Mouse (Mus musculus) liver, embryonic 11.5 days (tissue): ENCODE measurements around the gene Casd1. TPM values are rescaled to one million over a fixed set of nuclear protein-coding genes. Genes with fewer than 3 reads are reported as not detected.

ENCODE experiments used
- ATAC-seq: fragments of 200-750 bp; cut with Nextera tagmentation; replicated peaks from 2 replicates; pipeline ENCODE4 v1.8.0; 2017; ENCODE audit warnings: moderate number of reproducible peaks, mild to moderate bottlenecking, moderate TSS enrichment, moderate library complexity; ENCODE audit not compliant: low FRiP score
- DNase-seq: peaks from one replicate; pipeline ENCODE4 v3.0.0-alpha.2; 2017; ENCODE audit warnings: low spot score
- H3K27ac ChIP-seq: fragments of 300-500 bp; sonication (generic); 2 replicates; pipeline ENCODE4 v1.5.1; 2014; ENCODE audit warnings: mild to moderate bottlenecking, low read depth, low read length, control low read depth
- H3K27me3 ChIP-seq: fragments of 300-500 bp; sonication (generic); replicated peaks from 2 replicates; pipeline ENCODE4 v1.6.1; 2014; ENCODE audit warnings: low read length, mixed read lengths; ENCODE audit not compliant: control insufficient read depth, insufficient read depth
- H3K36me3 ChIP-seq: fragments of 300-500 bp; sonication (generic); 2 replicates; pipeline ENCODE4 v1.6.1; 2014; ENCODE audit warnings: mild to moderate bottlenecking, low read length, moderate library complexity, mixed read lengths; ENCODE audit not compliant: control insufficient read depth, insufficient read depth
- H3K4me1 ChIP-seq: fragments of 300-500 bp; sonication (generic); replicated peaks from 2 replicates; pipeline ENCODE4 v1.6.1; 2014; ENCODE audit warnings: low read length, mixed read lengths; ENCODE audit not compliant: control insufficient read depth, insufficient read depth
- H3K4me2 ChIP-seq: fragments of 300-500 bp; sonication (generic); 2 replicates; pipeline ENCODE4 v1.6.1; 2014; ENCODE audit warnings: mild to moderate bottlenecking, control low read depth, moderate library complexity
- H3K4me3 ChIP-seq: fragments of 300-500 bp; sonication (generic); 2 replicates; pipeline ENCODE4 v1.5.1; 2014; ENCODE audit warnings: low read depth, low read length, control low read depth
- H3K9ac ChIP-seq: fragments of 300-500 bp; sonication (generic); 2 replicates; pipeline ENCODE4 v1.6.1; 2014; ENCODE audit warnings: low read depth, low read length, control low read depth
- H3K9me3 ChIP-seq: fragments of 300-500 bp; sonication (generic); 2 replicates; pipeline ENCODE4 v1.6.1; 2016; ENCODE audit warnings: low read length, inconsistent platforms, mixed read lengths; ENCODE audit not compliant: control insufficient read depth
- WGBS: fragments of 180-500 bp; shearing (Covaris S2); extraction: QIAGEN DNeasy Blood & Tissue Kit; methylation state at CpG from one replicate; pipeline ENCODE4 v1.1.7; 2014; 5-methylcytosine and 5-hydroxymethylcytosine counted together
- polyA plus RNA-seq: library from polyadenylated mRNA; unstranded; fragments of >200 nt; fragmentation: Nextera tagmentation; extraction: Ambion mirVana; gene quantifications from 2 replicates; pipeline ENCODE4 v1.2.1, GENCODE M21; 2014

The Casd1 gene
- polyA plus RNA-seq, result 29.4 and 29.8 TPM in 2 replicates

DNA sequence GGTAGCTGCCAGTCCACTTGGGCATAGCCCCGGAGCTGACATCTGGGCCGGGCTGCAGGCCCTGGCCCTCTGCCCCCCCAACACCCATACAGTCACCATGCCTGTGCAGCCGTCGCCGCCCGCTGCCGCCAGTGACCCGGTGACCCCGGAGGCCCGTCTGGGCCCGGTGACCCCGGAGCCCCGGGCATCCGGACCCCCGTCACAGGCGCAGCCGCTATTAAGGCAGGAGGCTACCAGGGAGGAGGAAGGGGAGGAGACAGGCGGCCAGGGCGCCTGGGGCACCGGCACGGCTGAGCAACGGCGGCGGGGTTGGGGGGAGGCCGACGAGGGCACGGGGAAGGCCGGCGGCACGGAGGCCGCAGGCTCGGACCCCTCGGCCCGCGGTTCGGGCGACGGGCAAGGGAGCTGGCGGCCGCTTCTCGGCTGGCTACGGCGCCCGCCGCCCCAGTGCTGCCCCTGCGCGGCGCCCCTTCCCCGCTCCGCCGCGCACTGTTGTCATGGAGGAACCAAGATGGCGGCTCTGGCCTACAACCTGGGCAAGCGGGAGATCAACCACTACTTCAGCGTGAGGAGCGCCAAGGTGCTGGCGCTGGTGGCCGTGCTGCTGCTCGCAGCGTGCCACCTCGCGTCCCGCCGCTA is at the start of gene Casd1:
Gene Casd1 (plus strand): TSS at position 182 of the 639 bp plus-strand sequence.
- peak within 1 kb of the TSS; percentile 96 for H3K27ac ChIP-seq
- peak within 1 kb of the TSS; percentile 97 for H3K9ac ChIP-seq
- ATAC-seq (peak; percentile 83), DNase-seq (peak; percentile 80)
- H3K36me3 ChIP-seq, result no peaks in the 10 kb centered on the region; the same call in 1 of the 2 replicates
- H3K4me3 ChIP-seq, result peak within 1 kb of the TSS; percentile 84
- WGBS, result under 1% methylated on average over 56 of the region's 64 CpGs
- peak within 1 kb of the TSS; percentile 68 for H3K4me2 ChIP-seq
- no peaks in the 10 kb centered on the region for H3K27me3 ChIP-seq
- H3K4me1 ChIP-seq, result peaks cover 11% of the 10 kb centered on the region
- no peaks in the 10 kb centered on the region for H3K9me3 ChIP-seq

DNA sequence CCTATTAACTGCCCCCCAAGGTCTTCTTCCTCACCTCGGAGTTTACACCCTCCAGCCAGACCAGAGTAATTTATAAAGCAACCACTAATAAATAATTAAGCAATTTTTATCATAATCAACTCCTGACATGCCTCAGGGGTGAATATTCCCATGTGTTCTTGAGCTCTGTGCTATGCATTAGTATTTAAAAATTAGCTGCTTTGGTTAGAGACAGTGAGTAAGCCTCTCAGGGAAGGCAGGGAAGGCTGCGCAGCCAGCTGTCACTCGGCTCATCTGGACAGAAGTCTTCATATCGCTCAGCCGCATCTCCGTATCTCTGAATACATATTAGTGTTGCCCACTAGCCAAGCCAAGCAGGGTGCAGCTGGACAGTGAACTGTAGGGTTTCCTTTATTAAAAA is 45.3 kb upstream of the Casd1 start:
- Histone ChIP-seq H3K36me3 (no peaks in the 10 kb centered on the region), H3K4me1 (no peaks in the 10 kb centered on the region), H3K9ac (no peak overlapping the region), H3K4me3 (no peak overlapping the region), H3K4me2 (no peak overlapping the region), H3K9me3 (no peaks in the 10 kb centered on the region), H3K27me3 (no peaks in the 10 kb centered on the region), H3K27ac (no peak overlapping the region)
- 74% methylated on average over 6 of the region's 6 CpGs for WGBS
- DNase-seq (no peak), ATAC-seq (no peak)

DNA sequence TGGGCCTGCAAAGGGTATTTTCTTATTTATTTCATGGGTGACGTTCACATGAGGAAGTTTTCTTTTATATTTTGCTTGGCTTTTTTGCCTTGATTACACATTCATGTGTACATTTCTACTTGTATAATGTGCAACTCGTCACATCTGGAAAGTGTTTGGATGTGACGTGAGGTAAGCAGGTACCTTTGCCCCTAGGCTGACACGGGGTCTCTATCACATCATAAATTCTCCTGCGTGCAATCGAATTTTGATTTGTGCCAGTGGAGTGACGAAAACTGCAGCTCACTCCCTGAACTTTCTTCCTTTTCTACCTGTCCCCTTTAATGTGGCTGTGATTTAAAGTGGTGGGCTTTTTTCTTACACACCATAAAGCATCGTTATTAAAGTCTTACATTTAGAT is 43.6 kb upstream of the Casd1 start:
- no peaks in the 10 kb centered on the region for H3K27me3 ChIP-seq
- no peak for DNase-seq

DNA sequence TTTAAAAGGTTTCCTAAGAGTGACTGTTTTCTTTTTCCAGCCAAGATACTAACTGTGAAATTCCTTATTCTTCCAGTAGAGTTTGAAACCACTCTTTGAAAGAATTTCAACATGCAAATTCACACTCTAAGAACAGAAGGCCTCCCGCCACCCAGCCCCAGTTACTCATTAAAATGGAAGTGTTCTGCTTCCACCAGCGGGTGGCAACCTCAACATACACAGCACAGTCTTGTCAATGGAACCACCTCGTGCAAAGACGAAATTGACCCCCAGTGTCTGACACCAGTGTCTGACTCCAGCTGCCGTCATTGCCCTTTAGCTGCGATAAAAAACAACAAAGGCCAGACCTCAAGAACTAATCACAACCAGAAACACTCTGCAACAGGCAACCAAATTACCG is 43.0 kb upstream of the Casd1 start:
- no peaks in the 10 kb centered on the region for H3K36me3 ChIP-seq
- peak overlapping the region; percentile 12; the same call in 1 of the 2 replicates for H3K4me2 ChIP-seq
- H3K27me3 ChIP-seq, result no peaks in the 10 kb centered on the region
- H3K4me1 ChIP-seq, result no peaks in the 10 kb centered on the region
- ATAC-seq (0 out of 2 replicates have a peak, but pooled peaks have one; percentile 43), DNase-seq (no peak)
- no peak overlapping the region for H3K9ac ChIP-seq
- WGBS, result 15% methylated on average over 7 of the region's 7 CpGs
- H3K4me3 ChIP-seq, result no peak overlapping the region
- H3K27ac ChIP-seq, result no peak overlapping the region
- no peaks in the 10 kb centered on the region for H3K9me3 ChIP-seq

More for the DNA sequence above, 43.6 kb upstream of the Casd1 start:
- WGBS, result 64% methylated on average over 8 of the region's 8 CpGs
- no peaks in the 10 kb centered on the region for H3K4me1 ChIP-seq
- no peaks in the 10 kb centered on the region for H3K36me3 ChIP-seq
- H3K4me2 ChIP-seq, result no peak overlapping the region
- no peak overlapping the region for H3K27ac ChIP-seq
- H3K4me3 ChIP-seq, result no peak overlapping the region
- no peak for ATAC-seq
- no peak overlapping the region for H3K9ac ChIP-seq
- H3K9me3 ChIP-seq, result no peaks in the 10 kb centered on the region

DNA sequence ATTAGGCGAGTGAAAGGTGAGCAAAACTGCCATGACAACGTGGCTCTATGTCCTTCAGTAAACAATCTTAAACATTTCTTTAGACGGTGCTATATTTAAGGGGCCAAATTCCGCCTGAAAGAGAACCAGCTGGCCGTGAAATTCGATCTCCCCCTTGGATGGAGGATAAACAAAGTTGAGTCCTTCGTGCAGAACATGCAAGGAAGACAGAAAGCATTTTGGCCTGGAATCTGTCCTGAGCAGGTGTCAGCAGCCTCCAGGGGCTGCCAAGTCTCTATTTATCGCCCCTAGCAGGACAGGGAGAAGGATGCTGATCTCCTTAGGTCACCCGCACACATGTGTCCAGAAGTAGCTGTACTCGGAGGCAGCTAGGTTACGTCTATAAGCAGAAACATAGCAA is 39.5 kb upstream of the Casd1 start:
- no peaks in the 10 kb centered on the region for H3K4me1 ChIP-seq
- H3K4me3 ChIP-seq, result no peak overlapping the region
- no peaks in the 10 kb centered on the region for H3K27me3 ChIP-seq
- no peak overlapping the region; the same call in 1 of the 2 replicates for H3K9ac ChIP-seq
- H3K36me3 ChIP-seq, result no peaks in the 10 kb centered on the region
- no peak for DNase-seq
- no peaks in the 10 kb centered on the region for H3K9me3 ChIP-seq
- no peak overlapping the region for H3K4me2 ChIP-seq
- 44% methylated on average over 11 of the region's 11 CpGs for WGBS
- ATAC-seq, result no peak
- no peak overlapping the region for H3K27ac ChIP-seq

DNA sequence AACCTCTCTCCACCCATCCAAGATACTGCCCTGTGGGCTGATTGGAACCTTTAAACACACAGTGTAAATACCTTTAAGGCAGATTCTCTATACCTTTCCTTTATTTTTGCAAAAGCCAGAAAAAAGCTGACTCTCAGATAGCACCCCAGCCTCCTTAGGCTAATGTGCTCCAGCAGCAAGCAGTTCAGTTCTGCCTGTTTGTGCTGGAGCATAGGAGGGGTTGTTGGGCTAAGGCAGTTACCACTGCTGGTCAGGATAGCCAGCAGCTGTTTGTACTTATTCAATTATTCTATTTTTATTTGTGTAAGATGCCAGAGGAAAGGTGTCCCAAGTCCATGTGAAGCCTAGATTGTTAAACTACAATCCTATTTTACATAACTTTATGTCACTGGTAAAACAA is 39.0 kb upstream of the Casd1 start:
- DNase-seq, result no peak
- Histone ChIP-seq H3K9me3 (no peaks in the 10 kb centered on the region), H3K4me2 (no peak overlapping the region), H3K27ac (no peak overlapping the region), H3K4me3 (no peak overlapping the region), H3K4me1 (no peaks in the 10 kb centered on the region), H3K36me3 (no peaks in the 10 kb centered on the region), H3K9ac (no peak overlapping the region), H3K27me3 (no peaks in the 10 kb centered on the region)
- ATAC-seq, result no peak

DNA sequence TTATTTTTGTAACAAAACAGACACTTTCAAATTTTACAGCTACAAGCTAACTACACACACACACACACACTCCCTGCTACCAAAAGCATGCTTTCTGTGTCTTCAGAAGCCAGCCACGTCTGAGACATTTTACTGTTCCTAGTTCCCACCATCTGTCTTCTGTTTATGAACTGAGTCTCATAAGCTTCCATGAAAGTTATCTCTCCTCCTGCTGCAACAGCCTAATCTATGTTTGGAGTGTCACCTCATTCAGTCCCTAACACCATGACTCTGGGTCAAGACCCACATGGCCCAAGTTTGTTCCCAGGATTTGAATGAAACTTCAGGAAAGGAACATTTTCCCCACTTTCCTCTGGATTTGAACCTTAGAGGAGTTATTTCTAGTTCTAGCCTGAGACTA is 38.2 kb upstream of the Casd1 start:
- no peak overlapping the region for H3K9ac ChIP-seq
- ATAC-seq, result no peak
- no peak overlapping the region for H3K27ac ChIP-seq
- 32% methylated on average over 1 of the region's 1 CpGs for WGBS
- H3K4me1 ChIP-seq, result no peaks in the 10 kb centered on the region
- H3K27me3 ChIP-seq, result no peaks in the 10 kb centered on the region
- no peak for DNase-seq
- H3K36me3 ChIP-seq, result no peaks in the 10 kb centered on the region
- no peak overlapping the region for H3K4me3 ChIP-seq
- no peak overlapping the region for H3K4me2 ChIP-seq
- no peaks in the 10 kb centered on the region for H3K9me3 ChIP-seq

DNA sequence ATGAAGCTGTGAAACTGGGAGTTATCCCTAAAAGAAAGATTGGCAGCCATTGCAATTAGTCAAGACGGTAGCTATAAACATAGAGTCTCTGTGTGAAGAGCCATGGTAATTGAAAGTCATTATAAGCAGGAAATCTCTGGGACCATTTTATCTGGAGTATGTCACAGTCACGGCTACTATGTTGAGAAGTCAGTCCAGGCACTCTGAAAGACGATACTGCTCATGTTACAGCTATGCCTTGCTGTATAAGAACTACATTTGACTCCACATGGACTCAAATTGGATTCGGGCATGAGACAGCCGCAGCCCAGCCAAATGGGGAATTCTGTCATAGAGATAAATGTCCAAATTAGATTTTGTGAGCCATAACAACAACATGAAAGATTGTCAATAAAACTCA is 37.2 kb upstream of the Casd1 start:
- Histone ChIP-seq H3K27ac (no peak overlapping the region), H3K9ac (no peak overlapping the region)
- WGBS, result 62% methylated on average over 5 of the region's 5 CpGs

DNA sequence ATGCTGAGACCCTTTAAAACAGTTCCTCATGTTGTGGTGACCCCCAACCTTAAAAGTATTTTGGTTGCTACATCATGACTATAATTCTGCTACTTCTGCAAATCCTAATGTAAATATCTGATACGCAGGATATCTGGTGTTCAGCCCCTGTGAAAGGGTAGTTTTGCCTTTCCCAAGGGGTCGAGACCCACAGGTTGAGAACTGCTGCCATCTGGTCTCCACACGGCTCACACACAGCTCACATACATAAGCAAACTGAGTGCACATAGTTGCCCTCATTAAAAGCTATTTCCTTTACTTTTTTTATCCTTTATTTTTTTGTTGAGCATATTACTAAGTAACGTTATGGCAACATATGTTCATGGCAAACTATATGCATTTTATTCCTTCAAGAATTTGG is 30.2 kb upstream of the Casd1 start:
- DNase-seq (no peak), ATAC-seq (no peak)
- Histone ChIP-seq H3K9ac (no peak overlapping the region), H3K27me3 (no peaks in the 10 kb centered on the region), H3K9me3 (no peaks in the 10 kb centered on the region), H3K27ac (no peak overlapping the region), H3K36me3 (no peaks in the 10 kb centered on the region), H3K4me3 (no peak overlapping the region), H3K4me2 (no peak overlapping the region), H3K4me1 (no peaks in the 10 kb centered on the region)
- WGBS, result 57% methylated on average over 4 of the region's 4 CpGs

More for the DNA sequence above, 37.2 kb upstream of the Casd1 start:
- no peak overlapping the region for H3K4me3 ChIP-seq
- H3K27me3 ChIP-seq, result no peaks in the 10 kb centered on the region
- no peak for DNase-seq
- no peaks in the 10 kb centered on the region for H3K36me3 ChIP-seq
- no peaks in the 10 kb centered on the region for H3K9me3 ChIP-seq
- no peak for ATAC-seq
- H3K4me1 ChIP-seq, result no peaks in the 10 kb centered on the region
- H3K4me2 ChIP-seq, result no peak overlapping the region
